ENCODE assay signal across 8 mouse cellular contexts in genomic region chr15:28158771-28159489, GRCm38 (mm10). TPM values are rescaled to one million over a fixed set of nuclear protein-coding genes. Genes with fewer than 3 reads are reported as not detected.
DNase-seq lines count a peak whose midpoint lies in the region; ATAC-seq lines count a peak whose summit lies in the region.

No protein-coding gene starts in this region.

- H3K4me2 ChIP-seq in hindbrain, embryonic 12.5 days (replicated peaks): peak overlapping the region; percentile 65

- ATAC-seq in hindbrain, embryonic 12.5 days (ENCODE audit: low FRiP score): no peak

- peak; percentile 33 for DNase-seq in R1 (ENCODE audit: low read depth, low spot score)
- DNase-seq in cerebellum, adult 9-10 months: peak; percentile 55
- DNase-seq in frontal cortex, postnatal 36 days (ENCODE audit: low spot score in 2 of 2): peak; percentile 26 to 33
- DNase-seq in left cerebral cortex, adult 18-20 months (ENCODE audit: low spot score in 2 of 2): peak; percentile 13 to 36
- DNase-seq in lung, postnatal 36 days: peak; percentile 86
- DNase-seq in right cerebral cortex, adult 18-20 months: peak; percentile 39
- peak; percentile 43 to 61 for DNase-seq in urinary bladder, postnatal 4 days (ENCODE audit: low spot score in 2 of 2)

- H3K27ac ChIP-seq in hindbrain, embryonic 12.5 days: no peak overlapping the region

- 0 out of 2 replicates have a peak, but pooled peaks cover 10% of the 10 kb centered on the region for H3K27me3 ChIP-seq in hindbrain, embryonic 12.5 days

- no peaks in the 10 kb centered on the region for H3K36me3 ChIP-seq in hindbrain, embryonic 12.5 days

- no peaks in the 10 kb centered on the region for H3K9me3 ChIP-seq in hindbrain, embryonic 12.5 days (replicated peaks)

- 3% methylated on average over 19 of the region's 19 CpGs for WGBS in hindbrain, embryonic 12.5 days

- H3K9ac ChIP-seq in hindbrain, embryonic 12.5 days: peak overlapping the region; percentile 4; the same call in 1 of the 2 replicates

- peak overlapping the region; percentile 36 for H3K4me3 ChIP-seq in hindbrain, embryonic 12.5 days

- peaks cover 11% of the 10 kb centered on the region for H3K4me1 ChIP-seq in hindbrain, embryonic 12.5 days

RNA-seq across cellular contexts. Expression of gene Dnah5, which starts 44.6 kb away (rescaled TPM):
- 0.13 and 0.17 TPM in 2 replicates for polyA plus RNA-seq in hindbrain, embryonic 12.5 days (2016; fragmentation: Nextera tagmentation; extraction: Ambion mirVana)
- total RNA-seq in left cerebral cortex, adult 18-20 months (2021): 1 to 10 TPM; 2.6 to 3.0 TPM

Comparison
In these comparisons a context has a peak if more than half of its experiments do, and no peak if none do; other contexts are left out.
1. DNase-seq: peak in every context shown above with its lines; median percentile 86 in lung, postnatal 36 days; 55 in cerebellum, adult 9-10 months; 52 in urinary bladder, postnatal 4 days; 39 in right cerebral cortex, adult 18-20 months; 33 in R1; 30 in frontal cortex, postnatal 36 days; 24 in left cerebral cortex, adult 18-20 months.